Mouse (Mus musculus) brain, embryonic 14.5 days (tissue): Measurements from ENCODE around the gene Svs5. TPM values are rescaled to one million over a fixed set of nuclear protein-coding genes. Genes with fewer than 3 reads are reported as not detected.
A peak's percentile ranks its signal among the peaks of the same experiment; 100 is the strongest.
"Not testable (repeated sequence)": the region's sequence is repeated elsewhere in the genome, so short reads cannot be mapped to it uniquely, and the experiment has no call there.

Source experiments
- DNase-seq: peaks from one replicate; pipeline ENCODE4 v3.0.0-alpha.2; 2011; ENCODE audit warnings: low read depth
- CTCF ChIP-seq: fragments of 200-500 bp; IDR thresholded peaks from 2 replicates; pipeline ENCODE4 v1.5.1; 2012; ENCODE audit warnings: inconsistent platforms, mild to moderate bottlenecking, moderate library complexity, borderline replicate concordance; ENCODE audit not compliant: insufficient read depth, insufficient read length; ENCODE audit errors: extremely low read depth
- POLR2A ChIP-seq: fragments of 200-500 bp; IDR thresholded peaks from 2 replicates; pipeline ENCODE4 v1.6.1; 2012; ENCODE audit warnings: mild to moderate bottlenecking, inconsistent platforms, borderline replicate concordance; ENCODE audit not compliant: poor library complexity, insufficient read depth, insufficient read length, severe bottlenecking; ENCODE audit errors: extremely low read depth
- polyA plus RNA-seq: library from polyadenylated mRNA; depleted of rRNA; stranded (reverse); fragments of >200 nt; gene quantifications from 2 replicates; pipeline ENCODE4 v1.2.3, GENCODE M21; 2012; rRNA removed

The Svs5 gene
- not detected in 2 replicates for polyA plus RNA-seq

DNA sequence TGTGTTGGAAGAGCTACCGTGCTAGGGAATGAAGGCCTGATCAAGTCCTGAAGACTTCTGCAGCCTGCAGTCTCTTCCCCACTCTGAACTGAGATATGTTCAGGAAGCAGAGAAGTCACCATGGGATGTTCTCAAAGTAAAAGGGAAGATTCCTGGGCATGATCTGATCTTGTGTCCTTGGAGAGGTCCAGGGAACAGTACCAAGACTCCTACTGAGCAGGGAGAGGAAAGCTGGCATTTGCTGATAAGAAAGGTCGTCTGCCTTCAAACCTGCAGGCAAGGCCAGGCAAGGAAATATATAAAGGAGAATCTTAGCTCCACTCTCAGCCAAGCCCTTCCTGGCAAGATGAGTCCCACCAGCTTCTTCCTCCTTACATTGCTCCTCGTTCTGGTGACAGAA, at the start of gene Svs5:
Gene Svs5, plus strand, starts transcription at position 301 of the 400 bp plus-strand sequence.
- DNase-seq = not testable (repeated sequence)

DNA sequence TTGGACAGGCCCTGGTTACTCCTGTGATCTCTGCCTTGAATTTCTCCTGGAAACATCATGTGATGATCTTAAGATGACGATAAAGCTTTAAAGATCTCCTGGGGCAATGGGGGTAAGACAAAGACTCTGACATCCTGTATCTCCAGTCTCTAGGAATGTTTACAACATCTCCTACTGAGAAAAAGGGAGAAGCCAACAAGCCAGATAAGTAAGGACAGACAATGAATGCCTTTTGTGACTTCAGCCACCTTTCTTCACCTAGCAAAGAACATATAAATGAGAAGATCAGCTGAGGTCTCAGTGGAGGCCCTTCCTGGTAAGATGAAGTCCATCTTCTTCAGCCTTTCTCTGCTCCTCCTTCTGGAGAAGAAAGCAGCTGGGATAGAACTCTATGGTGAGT, 43.6 kb upstream of the Svs5 start, which contains the start of gene Svs3a:
Gene Svs3a, plus strand, starts transcription at position 301 of the 400 bp plus-strand sequence.
- DNase-seq = not testable (repeated sequence)

DNA sequence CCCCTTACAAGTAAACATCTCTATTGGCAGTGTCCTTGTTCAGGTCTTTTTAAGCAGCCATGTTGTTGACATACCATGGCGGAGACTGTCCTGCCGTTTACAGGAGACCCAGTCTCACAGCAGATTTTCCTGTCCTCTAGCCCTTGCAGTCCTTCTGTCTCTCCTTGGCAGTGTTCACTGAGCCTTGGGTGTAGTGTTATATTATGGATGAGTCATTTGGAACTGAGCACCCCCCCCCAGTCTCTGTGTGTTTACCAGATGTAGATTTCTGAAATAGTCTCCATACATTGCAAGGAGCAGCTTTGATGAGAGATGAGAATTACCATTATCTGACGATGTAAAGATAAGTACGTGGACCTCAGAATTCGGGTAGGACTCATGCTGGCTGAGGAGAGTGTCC, 19.9 kb upstream of the Svs5 start:
- TF ChIP-seq POLR2A (no peak), CTCF (no peak)
- DNase-seq = no peak

DNA sequence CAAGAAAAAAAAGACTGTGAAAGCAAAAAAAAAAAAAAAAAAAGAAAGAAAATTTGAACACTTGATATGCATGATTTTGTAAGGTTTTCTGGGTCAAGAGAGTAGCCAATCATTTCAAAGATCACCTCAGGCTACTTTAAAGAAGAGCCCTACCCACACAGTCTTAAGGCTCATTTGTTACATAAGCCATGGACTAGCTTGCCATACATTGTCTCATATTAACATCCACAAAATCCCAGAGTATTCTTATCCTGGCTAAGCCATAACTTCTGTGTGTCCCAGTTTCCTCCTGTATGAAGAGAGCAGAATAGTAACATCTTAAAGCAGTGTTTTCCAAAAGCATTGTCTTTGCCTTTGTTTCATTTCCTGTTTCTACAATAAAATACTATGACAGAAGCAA, 17.1 kb upstream of the Svs5 start:
- not testable (repeated sequence) for DNase-seq

DNA sequence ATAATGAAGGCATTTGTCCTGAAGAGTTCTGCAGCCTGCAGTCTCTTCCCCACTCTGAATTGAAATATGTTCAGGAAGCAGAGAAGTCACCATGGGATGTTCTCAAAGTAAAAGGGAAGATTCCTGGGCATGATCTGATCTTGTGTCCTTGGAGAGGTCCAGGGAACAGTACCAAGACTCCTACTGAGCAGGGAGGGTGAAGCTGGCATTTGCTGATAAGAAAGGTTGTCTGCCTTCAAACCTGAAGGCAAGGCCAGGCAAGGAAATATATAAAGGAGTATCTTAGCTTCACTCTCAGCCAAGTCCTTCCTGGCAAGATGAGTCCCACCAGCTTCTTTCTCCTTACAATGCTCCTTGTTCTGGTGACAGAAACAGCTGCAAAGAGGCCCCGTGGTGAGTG, 16.1 kb upstream of the Svs5 start, which contains the start of gene Svs6:
Gene Svs6, plus strand, starts transcription at position 301 of the 400 bp plus-strand sequence.
- not testable (repeated sequence) for DNase-seq

DNA sequence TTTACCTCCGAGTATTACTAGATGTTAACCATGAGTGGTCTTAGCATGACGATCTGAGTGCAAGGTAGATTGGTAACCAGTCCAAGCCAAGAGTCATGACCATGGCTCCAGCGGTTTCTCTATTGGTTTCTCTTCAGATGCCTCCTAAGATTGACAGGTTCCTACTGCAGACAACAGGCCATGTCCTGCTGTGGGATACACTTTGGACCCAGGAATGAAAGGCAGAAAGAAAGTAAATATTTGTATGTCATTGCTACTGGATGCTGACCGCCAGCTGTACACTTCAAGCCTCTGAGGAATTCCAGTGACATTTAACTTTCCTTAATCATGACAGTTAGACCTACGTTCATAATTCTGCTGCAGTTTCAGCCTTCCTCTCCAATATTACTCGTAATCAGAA, 11.6 kb upstream of the Svs5 start:
- no peak for DNase-seq
- TF ChIP-seq CTCF = no peak
- TF ChIP-seq POLR2A = no peak

DNA sequence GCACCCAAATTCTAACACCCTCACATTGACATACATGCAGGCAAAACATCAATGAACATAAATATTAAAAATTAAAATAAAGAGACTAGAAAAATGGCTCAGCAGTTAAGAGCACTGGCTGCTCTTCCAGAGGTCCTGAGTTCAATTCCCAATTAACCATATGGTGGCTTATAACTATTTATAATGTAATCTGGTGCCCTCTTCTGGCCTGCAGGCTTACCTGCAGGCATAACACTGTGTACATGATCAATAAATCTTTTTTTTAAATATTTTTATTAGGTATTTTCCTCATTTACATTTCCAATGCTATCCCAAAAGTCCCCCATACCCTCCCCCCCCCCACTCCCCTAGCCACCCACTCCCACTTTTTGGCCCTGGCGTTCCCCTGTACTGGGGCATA, 11.2 kb downstream of the Svs5 start:
- DNase-seq = not testable (repeated sequence)

DNA sequence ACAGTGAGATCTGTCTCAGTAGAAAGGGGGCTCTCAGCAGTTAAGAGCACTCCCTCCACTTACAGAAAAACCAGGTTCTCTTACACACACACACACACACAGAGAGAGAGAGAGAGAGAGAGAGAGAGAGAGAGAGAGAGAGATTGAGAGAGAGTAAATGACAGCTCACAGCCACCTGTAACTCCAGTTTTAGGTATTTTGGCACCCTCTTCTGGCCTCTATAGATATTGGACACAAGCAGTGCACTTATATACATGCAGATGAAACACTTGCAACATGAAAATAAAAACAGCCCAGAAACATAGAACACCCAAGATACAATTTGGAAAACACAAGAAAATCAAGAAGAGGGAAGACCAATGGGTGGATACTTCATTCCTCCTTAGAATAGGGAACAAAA, 15.2 kb downstream of the Svs5 start:
- DNase-seq = peak; percentile 11

DNA sequence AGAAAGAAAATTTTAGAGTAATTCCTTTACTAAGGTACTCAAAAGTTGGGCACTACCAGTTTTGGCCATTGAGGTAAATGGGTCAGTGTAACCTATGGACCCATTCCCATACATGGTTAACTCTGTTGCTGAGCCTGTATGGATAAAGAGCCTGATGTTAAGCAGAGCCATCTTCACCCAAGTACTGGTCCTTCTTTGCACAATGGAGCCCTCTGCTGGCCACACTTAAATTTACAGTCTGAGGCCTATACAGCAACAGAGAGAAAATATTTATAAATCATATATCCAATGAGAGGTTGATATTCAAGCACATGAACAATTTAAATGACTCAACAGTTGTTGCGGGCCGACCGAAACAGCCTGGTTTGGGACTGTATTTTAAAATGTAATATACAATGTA, 16.4 kb downstream of the Svs5 start:
- TF ChIP-seq POLR2A (no peak), CTCF (peak; percentile 42; the same call in 1 of the 2 replicates)
- peak; percentile 24 for DNase-seq

DNA sequence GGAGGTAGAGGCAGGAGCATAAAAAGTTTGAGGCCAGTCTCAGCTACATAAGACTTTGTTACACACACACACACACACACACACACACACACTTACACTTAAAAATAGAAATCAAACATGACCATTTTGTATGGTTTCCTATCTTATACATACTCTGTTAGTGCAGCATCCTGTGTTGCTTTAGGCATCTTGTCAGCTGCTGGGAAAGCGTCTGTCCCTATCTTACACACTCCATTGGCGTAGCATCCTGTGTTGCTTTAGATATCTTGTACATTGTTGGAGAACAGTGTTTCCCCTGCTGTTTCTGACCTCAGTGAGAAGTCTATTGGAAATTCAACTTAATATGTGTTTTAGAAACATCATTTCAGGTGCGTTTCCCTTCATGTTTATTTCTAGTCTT, 20.2 kb downstream of the Svs5 start:
- no peak for TF ChIP-seq CTCF
- TF ChIP-seq POLR2A = no peak

DNA sequence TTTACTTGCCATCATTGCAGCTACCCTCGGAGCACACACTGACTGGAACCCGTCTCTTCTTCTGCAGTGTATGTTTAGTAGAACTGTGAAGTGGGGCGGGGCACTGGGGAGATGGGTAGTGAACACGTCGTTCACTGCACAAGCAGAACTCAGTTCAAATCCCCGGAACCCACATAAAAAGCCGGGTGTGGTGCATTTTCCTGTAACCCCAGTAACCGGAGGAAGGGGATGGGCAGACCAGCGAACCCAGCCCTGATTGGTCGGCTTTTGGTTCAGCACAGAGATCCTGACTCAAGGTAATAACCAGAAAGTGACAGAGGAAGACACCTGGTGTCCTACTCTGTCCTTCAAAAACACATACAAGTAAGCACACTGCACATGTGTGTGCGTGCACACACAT, 20.8 kb downstream of the Svs5 start:
- no peak for DNase-seq
- TF ChIP-seq CTCF = no peak
- no peak for TF ChIP-seq POLR2A

More for the DNA sequence above, 20.2 kb downstream of the Svs5 start:
- no peak for DNase-seq

DNA sequence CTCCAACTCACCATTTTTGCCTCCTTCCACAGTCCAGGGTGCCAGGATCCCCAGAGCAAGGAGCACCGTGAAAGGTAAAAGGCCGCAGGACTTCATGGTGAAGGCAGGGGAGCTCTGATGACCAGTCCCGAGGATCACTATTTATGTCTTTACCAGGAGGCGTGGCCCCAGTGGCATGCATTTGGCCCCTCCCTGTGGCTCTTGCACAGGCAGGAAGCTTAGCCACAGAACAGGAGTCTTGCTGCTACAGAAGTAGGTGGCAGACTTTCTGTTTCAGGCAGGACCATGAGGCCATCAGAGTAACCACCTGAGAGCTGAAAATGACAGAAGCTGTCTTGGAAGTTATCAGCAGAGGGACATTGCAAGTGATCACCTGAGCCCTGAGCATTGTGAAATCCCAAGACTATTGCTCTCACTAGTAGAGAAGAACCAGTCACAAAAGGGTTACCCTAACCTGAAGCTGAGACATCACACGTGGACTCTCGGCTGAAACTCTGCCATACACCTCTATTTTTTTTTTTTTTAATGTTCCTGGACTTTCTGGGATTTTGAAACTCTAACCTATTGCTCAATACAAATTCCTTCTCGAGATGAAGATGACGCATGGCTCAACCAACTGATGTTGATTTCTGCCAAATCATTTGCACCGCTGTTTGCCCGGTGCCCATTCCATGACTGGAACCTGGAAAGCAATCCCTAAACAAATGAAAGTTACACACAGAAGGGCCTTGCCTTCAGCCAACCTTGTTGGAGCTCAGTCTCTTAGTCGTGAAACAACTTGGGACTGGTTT, 23.8 kb downstream of the Svs5 start:
- no peak for DNase-seq
- no peak for TF ChIP-seq POLR2A
- no peak for TF ChIP-seq CTCF

DNA sequence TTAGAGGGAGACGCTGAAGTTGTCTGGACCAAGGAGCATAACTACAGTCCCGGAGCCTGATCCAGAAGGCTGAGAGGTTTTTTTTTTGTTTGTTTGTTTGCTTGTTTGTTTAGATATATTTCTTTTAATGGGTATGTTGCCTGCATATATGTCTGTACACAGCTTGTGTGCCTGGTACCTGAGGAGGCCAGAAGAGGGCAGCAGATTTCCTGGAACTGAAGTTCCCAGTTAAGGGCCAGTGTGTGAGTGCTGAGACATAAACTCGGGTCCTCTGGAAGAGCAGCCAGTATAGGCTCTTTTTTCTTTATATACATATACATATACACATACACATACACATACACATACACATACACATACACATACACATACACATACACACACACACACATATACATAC, 25.8 kb downstream of the Svs5 start:
- peak; percentile 27; the same call in 1 of the 2 replicates for TF ChIP-seq CTCF
- no peak for TF ChIP-seq POLR2A
- DNase-seq = no peak

DNA sequence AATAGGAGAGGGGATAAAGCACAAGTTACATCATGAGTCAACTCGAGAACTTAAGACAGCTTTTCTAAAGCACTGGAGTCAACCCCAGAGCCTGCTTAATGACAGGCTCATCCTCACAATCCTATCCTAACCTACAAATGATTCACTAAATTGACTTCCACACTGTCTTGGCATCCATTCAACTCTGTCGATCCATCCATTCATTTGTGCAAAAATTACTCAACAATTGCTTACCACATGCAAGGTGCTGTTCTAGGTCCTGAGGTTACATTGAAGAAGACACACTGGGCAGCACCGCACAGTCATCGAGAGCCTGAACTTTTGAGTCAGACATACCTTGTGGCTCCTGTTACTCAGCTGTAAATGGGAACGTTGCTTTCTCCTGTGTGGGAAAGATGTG, 26.5 kb downstream of the Svs5 start:
- no peak for DNase-seq
- no peak for TF ChIP-seq POLR2A
- TF ChIP-seq CTCF = no peak
